Mouse (Mus musculus) thymus, postnatal 4 days (tissue): ENCODE data around the gene Acot13.
"Not testable (repeated sequence)": the region's sequence is repeated elsewhere in the genome, so short reads cannot be mapped to it uniquely, and the experiment has no call there.

ENCODE experiments used
- DNase-seq: peaks from one replicate; pipeline ENCODE4 v3.0.0; 2021

Gene Acot13

DNA sequence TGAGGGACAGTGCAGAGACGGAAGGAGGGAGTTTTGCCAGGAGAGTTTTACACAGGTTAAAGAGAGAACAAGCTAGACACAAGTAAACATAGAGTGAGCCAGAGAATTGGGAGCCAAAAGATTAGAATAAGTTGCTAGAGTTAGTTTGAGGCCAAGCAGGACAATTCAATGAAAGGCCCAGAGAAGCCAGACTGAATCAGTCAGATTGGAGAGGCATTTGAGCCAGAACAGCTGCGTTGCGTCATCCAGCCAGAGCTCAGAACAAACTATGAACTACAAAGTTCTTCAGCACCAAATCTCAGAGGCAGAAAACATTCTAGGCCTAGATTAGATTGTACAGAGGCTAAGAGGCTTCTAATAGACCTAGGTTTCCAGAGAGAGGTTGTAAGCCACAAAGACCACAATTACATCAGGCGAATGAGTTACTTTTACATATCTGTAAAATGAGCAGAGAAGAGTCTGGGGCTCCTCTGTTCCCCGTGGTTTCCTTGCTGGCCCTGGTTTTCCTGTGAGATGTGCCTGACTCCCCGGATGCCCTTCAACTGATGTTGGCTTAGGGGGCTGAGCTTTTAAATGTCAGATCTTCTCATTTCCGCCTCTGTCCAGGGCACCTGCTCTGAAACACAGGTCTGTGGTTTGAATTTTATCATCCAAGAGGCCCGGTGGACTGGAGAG is 52.5 kb downstream of the Acot13 start:
- DNase-seq, result peak; percentile 18

DNA sequence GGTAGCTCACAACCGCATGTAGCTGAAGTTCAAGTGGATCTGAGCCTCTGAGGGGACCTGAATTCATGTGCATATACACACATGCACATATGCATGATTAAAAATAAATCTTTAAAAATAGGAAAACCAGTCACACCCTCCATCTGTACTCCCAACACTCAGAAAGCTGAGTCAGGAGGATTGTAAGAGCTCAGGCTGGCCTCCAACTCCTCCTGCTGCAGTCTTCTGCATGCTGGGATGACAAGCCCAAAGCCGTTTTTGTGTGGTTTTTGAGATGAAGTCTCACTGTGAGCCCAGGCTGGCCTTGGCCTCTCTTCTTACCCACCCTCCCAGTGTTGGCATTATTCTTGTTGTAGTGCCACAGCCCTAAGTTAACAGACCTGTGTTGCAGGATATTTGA is 53.3 kb downstream of the Acot13 start:
- no peak for DNase-seq

DNA sequence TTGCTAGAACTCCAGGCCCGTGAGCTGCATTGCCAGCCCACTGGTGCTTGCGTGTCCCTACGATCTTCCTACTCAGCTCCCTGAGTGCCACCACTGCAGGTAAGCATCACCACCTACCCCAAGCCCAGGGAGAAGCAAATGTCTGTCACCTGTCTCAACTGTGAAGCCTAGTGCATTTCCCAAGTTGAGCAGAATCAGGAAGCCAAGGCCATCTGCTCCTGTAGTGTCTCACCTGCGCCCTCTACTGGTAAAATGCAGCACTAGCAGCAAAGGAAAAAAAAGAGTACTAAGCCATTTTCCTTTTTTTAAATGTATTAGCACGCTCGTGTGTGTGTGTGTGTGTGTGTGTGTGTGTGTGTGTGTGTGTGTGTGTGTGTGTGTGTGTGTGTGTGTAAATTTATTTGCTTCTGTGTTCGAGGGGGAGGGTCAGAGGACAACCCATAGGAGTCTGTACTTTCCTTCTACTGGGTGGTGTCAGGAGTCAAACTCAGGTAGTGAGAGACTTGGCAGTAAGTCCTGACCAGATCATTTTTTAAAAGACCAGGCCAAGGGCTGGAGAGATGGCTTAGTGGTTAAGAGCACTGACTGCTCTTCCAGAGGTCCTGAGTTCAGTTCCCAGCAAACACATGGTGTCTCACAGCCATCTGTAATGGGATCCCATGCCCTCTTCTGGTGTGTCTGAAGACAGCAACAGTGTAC is 55.0 kb downstream of the Acot13 start:
- DNase-seq, result peak; percentile 66

GRCm38 (mm10) chr13:24771482-24771881 is 59.9 kb downstream of the Acot13 start:
- not testable (repeated sequence) for DNase-seq
